In genomic region chr8:111299363-111299820, GRCm38 (mm10) we compare ENCODE assay signal across 7 mouse cellular contexts. TPM values are rescaled to one million over a fixed set of nuclear protein-coding genes. Genes with fewer than 3 reads are reported as not detected.
DNase-seq lines count a peak whose midpoint lies in the region; ATAC-seq and TF ChIP-seq lines count a peak whose summit lies in the region.

No protein-coding gene starts in this region.

- H3K9ac ChIP-seq in intestine, embryonic 14.5 days (ENCODE audit: low read length) = peak overlapping the region; percentile 88
- peak overlapping the region; percentile 82 for H3K9ac ChIP-seq in midbrain, embryonic 11.5 days (ENCODE audit: low read length)

- H3K4me2 ChIP-seq in intestine, embryonic 14.5 days (ENCODE audit: low read length) = peak overlapping the region; percentile 69
- H3K4me2 ChIP-seq in midbrain, embryonic 11.5 days = peak overlapping the region; percentile 62

- H3K4me3 ChIP-seq in intestine, embryonic 14.5 days (ENCODE audit: low read depth, low read length) = peak overlapping the region; percentile 97
- H3K4me3 ChIP-seq in limb, embryonic 10.5 days = peak overlapping the region; percentile 88
- peak overlapping the region; percentile 76 for H3K4me3 ChIP-seq in midbrain, embryonic 11.5 days (ENCODE audit: low read depth, low read length)
- H3K4me3 ChIP-seq in small intestine, adult 2 months (ENCODE audit: low read depth, low read length) = peak overlapping the region; percentile 98

- TF ChIP-seq CTCF in small intestine, adult 2 months (IDR thresholded peaks at IDR 0.05; ENCODE audit: extremely low read depth, insufficient read length, insufficient replicate concordance, low read depth, low read length) = no peak

- H3K36me3 ChIP-seq in intestine, embryonic 14.5 days (ENCODE audit: control insufficient read depth, insufficient read depth, low read length) = peaks cover 23% of the 10 kb centered on the region
- H3K36me3 ChIP-seq in limb, embryonic 10.5 days = peaks cover 29% of the 10 kb centered on the region
- H3K36me3 ChIP-seq in midbrain, embryonic 11.5 days (ENCODE audit: control insufficient read depth, insufficient read depth, low read length) = peaks cover 5% of the 10 kb centered on the region; the same call in 1 of the 2 replicates
- H3K36me3 ChIP-seq in small intestine, adult 2 months (ENCODE audit: control insufficient read depth, insufficient read depth, low read length) = peaks cover 9% of the 10 kb centered on the region

- DNase-seq in cerebellum, postnatal 25 days = peak; percentile 58 to 73
- peak; percentile 54 for DNase-seq in gastrocnemius, postnatal 10 days
- peak; percentile 89 for DNase-seq in intestine, embryonic 14.5 days (ENCODE audit: low spot score)
- DNase-seq in limb, embryonic 10.5 days (ENCODE audit: low spot score) = peak; percentile 73
- peak; percentile 93 for DNase-seq in midbrain, embryonic 11.5 days (ENCODE audit: low spot score, missing footprints)

- H3K27me3 ChIP-seq in intestine, embryonic 14.5 days (replicated peaks; ENCODE audit: control insufficient read depth, insufficient read depth, low read length) = no peaks in the 10 kb centered on the region
- H3K27me3 ChIP-seq in limb, embryonic 10.5 days (ENCODE audit: low read depth, poor library complexity, severe bottlenecking) = no peaks in the 10 kb centered on the region
- H3K27me3 ChIP-seq in midbrain, embryonic 11.5 days (ENCODE audit: control insufficient read depth, insufficient read depth, low read length) = no peaks in the 10 kb centered on the region
- H3K27me3 ChIP-seq in small intestine, adult 2 months (ENCODE audit: control insufficient read depth, insufficient read depth, low read length) = no peaks in the 10 kb centered on the region

- no peaks in the 10 kb centered on the region for H3K9me3 ChIP-seq in intestine, embryonic 14.5 days (ENCODE audit: control insufficient read depth, low read length)
- H3K9me3 ChIP-seq in limb, embryonic 10.5 days (replicated peaks) = no peaks in the 10 kb centered on the region
- no peaks in the 10 kb centered on the region for H3K9me3 ChIP-seq in midbrain, embryonic 11.5 days (ENCODE audit: control insufficient read depth, low read length)

- WGBS in intestine, embryonic 14.5 days = 1% methylated on average over 28 of the region's 28 CpGs
- 0% methylated on average over 28 of the region's 28 CpGs for WGBS in limb, embryonic 10.5 days
- under 1% methylated on average over 28 of the region's 28 CpGs for WGBS in midbrain, embryonic 11.5 days
- under 1% methylated on average over 28 of the region's 28 CpGs for WGBS in small intestine, adult 2 months

- ATAC-seq in activated CD4-positive, CD25-positive, alpha-beta regulatory T cell, adult 4 months = peak; percentile 24
- 0 out of 2 replicates have a peak, but pooled peaks have one; percentile 9 for ATAC-seq in intestine, embryonic 14.5 days (replicated peaks; ENCODE audit: low FRiP score, low TSS enrichment, low read depth)
- peak; percentile 8 for ATAC-seq in midbrain, embryonic 11.5 days (ENCODE audit: low FRiP score)

- no peak for TF ChIP-seq POLR2A in small intestine, adult 2 months (IDR thresholded peaks at IDR 0.05; ENCODE audit: low read depth, low read length)

- H3K27ac ChIP-seq in intestine, embryonic 14.5 days (ENCODE audit: low read depth) = peak overlapping the region; percentile 87
- peak overlapping the region; percentile 98 for H3K27ac ChIP-seq in limb, embryonic 10.5 days
- H3K27ac ChIP-seq in midbrain, embryonic 11.5 days (ENCODE audit: low read depth, low read length) = peak overlapping the region; percentile 67
- H3K27ac ChIP-seq in small intestine, adult 2 months (ENCODE audit: insufficient read depth, low read depth, low read length) = peak overlapping the region; percentile 88

- peaks cover 13% of the 10 kb centered on the region; the same call in 1 of the 2 replicates for H3K4me1 ChIP-seq in intestine, embryonic 14.5 days (replicated peaks; ENCODE audit: control insufficient read depth, insufficient read depth, low read length)
- H3K4me1 ChIP-seq in limb, embryonic 10.5 days = peaks cover 14% of the 10 kb centered on the region
- peaks cover 8% of the 10 kb centered on the region; the same call in 1 of the 2 replicates for H3K4me1 ChIP-seq in midbrain, embryonic 11.5 days (ENCODE audit: control insufficient read depth, insufficient read depth, low read length)
- H3K4me1 ChIP-seq in small intestine, adult 2 months (ENCODE audit: control insufficient read depth, insufficient read depth, insufficient read length, low read length) = no peaks in the 10 kb centered on the region

RNA-seq across cellular contexts. Expression of gene Rfwd3, which starts 0.6 kb away (rescaled TPM):
- polyA plus RNA-seq in activated CD4-positive, CD25-positive, alpha-beta regulatory T cell, adult 4 months (2017; shearing (Covaris generic)) = 10 to 100 TPM; 26.8 to 30.2 TPM
- 10 to 100 TPM in 1 of 2 experiments, 1 to 10 TPM in 1; 9.0 to 11.7 TPM for total RNA-seq in gastrocnemius, postnatal 10 days (2021)
- polyA plus RNA-seq in intestine, embryonic 14.5 days (2014; fragmentation: Nextera tagmentation; extraction: Ambion mirVana) = 61.0 and 66.5 TPM in 2 replicates
- polyA plus RNA-seq in limb, embryonic 10.5 days (2016; fragmentation: Nextera tagmentation; extraction: Ambion mirVana) = 103 and 108 TPM in 2 replicates
- 91.4 and 93.6 TPM in 2 replicates for polyA plus RNA-seq in midbrain, embryonic 11.5 days (2014; fragmentation: Nextera tagmentation; extraction: Ambion mirVana)
- polyA plus RNA-seq in small intestine, adult 2 months (2012; rRNA removed) = 4.5 and 9.1 TPM in 2 replicates

RNA-seq across cellular contexts. Expression of gene Mlkl, which starts 38.6 kb away (rescaled TPM):
- 1 to 10 TPM; 5.4 to 7.8 TPM for polyA plus RNA-seq in activated CD4-positive, CD25-positive, alpha-beta regulatory T cell, adult 4 months (2017; shearing (Covaris generic))
- total RNA-seq in gastrocnemius, postnatal 10 days (2021) = 1 to 10 TPM; 1.1 to 2.6 TPM
- 1.5 and 1.7 TPM in 2 replicates for polyA plus RNA-seq in intestine, embryonic 14.5 days (2014; fragmentation: Nextera tagmentation; extraction: Ambion mirVana)
- polyA plus RNA-seq in limb, embryonic 10.5 days (2016; fragmentation: Nextera tagmentation; extraction: Ambion mirVana) = 0.34 and 0.70 TPM in 2 replicates
- 0.45 and 0.65 TPM in 2 replicates for polyA plus RNA-seq in midbrain, embryonic 11.5 days (2014; fragmentation: Nextera tagmentation; extraction: Ambion mirVana)
- polyA plus RNA-seq in small intestine, adult 2 months (2012; rRNA removed) = 0.48 and 0.72 TPM in 2 replicates

RNA-seq across cellular contexts. Expression of gene Glg1, which starts 40.4 kb away (rescaled TPM):
- 10 to 100 TPM; 28.3 to 28.7 TPM for polyA plus RNA-seq in activated CD4-positive, CD25-positive, alpha-beta regulatory T cell, adult 4 months (2017; shearing (Covaris generic))
- 10 to 100 TPM; 59.3 to 66.1 TPM for total RNA-seq in gastrocnemius, postnatal 10 days (2021)
- 90.0 and 91.8 TPM in 2 replicates for polyA plus RNA-seq in intestine, embryonic 14.5 days (2014; fragmentation: Nextera tagmentation; extraction: Ambion mirVana)
- polyA plus RNA-seq in limb, embryonic 10.5 days (2016; fragmentation: Nextera tagmentation; extraction: Ambion mirVana) = 57.3 and 67.3 TPM in 2 replicates
- polyA plus RNA-seq in midbrain, embryonic 11.5 days (2014; fragmentation: Nextera tagmentation; extraction: Ambion mirVana) = 76.6 and 82.4 TPM in 2 replicates
- 11.0 and 26.0 TPM in 2 replicates for polyA plus RNA-seq in small intestine, adult 2 months (2012; rRNA removed)

Comparison
In these comparisons a context has a peak if more than half of its experiments do, and no peak if none do; other contexts are left out.
1. Peak in every context shown above with its lines: DNase-seq, ATAC-seq, H3K4me3 ChIP-seq and H3K27ac ChIP-seq.